Mouse (Mus musculus) stomach, embryonic 15.5 days (tissue): Measurements from ENCODE around the gene Ccn6. TPM values are rescaled to one million over a fixed set of nuclear protein-coding genes. Genes with fewer than 3 reads are reported as not detected.

Experiments used
- ATAC-seq: fragments of 200-750 bp; cut with Nextera tagmentation; 2 replicates; pipeline ENCODE4 v1.8.0; 2017; ENCODE audit warnings: low read depth, moderate number of reproducible peaks, moderate TSS enrichment; ENCODE audit not compliant: insufficient read depth, low FRiP score
- H3K27ac ChIP-seq: fragments of 300-500 bp; sonication (generic); 2 replicates; pipeline ENCODE4 v1.5.1; 2015; ENCODE audit warnings: mild to moderate bottlenecking, inconsistent platforms
- H3K27me3 ChIP-seq: fragments of 300-500 bp; sonication (generic); replicated peaks from 2 replicates; pipeline ENCODE4 v1.6.1; 2015; ENCODE audit warnings: inconsistent platforms
- H3K36me3 ChIP-seq: fragments of 300-500 bp; sonication (generic); 2 replicates; pipeline ENCODE4 v1.6.1; 2015; ENCODE audit warnings: inconsistent platforms
- H3K4me1 ChIP-seq: fragments of 300-500 bp; sonication (generic); 2 replicates; pipeline ENCODE4 v1.6.1; 2015; ENCODE audit warnings: inconsistent platforms
- H3K4me2 ChIP-seq: fragments of 300-500 bp; sonication (generic); 2 replicates; pipeline ENCODE4 v1.6.1; 2015; ENCODE audit warnings: mild to moderate bottlenecking, inconsistent platforms
- H3K4me3 ChIP-seq: fragments of 300-500 bp; sonication (generic); replicated peaks from 2 replicates; pipeline ENCODE4 v1.5.1; 2015; ENCODE audit warnings: inconsistent platforms
- H3K9ac ChIP-seq: fragments of 300-500 bp; sonication (generic); 2 replicates; pipeline ENCODE4 v1.6.1; 2015; ENCODE audit warnings: inconsistent platforms
- H3K9me3 ChIP-seq: fragments of 300-500 bp; sonication (generic); 2 replicates; pipeline ENCODE4 v1.6.1; 2016; ENCODE audit warnings: inconsistent platforms
- WGBS: fragments of 180-500 bp; shearing (Covaris S2); methylation state at CpG from one replicate; pipeline ENCODE4 v1.1.7; 2015; 5-methylcytosine and 5-hydroxymethylcytosine counted together
- polyA plus RNA-seq: library from polyadenylated mRNA; unstranded; fragments of >200 nt; fragmentation: Nextera tagmentation; extraction: Ambion mirVana; gene quantifications from 2 replicates; pipeline ENCODE4 v1.2.1, GENCODE M21; 2015

The Ccn6 gene
- polyA plus RNA-seq, 1 experiment from 2014 or later = 0.33 TPM

- no peaks in the 10 kb centered on the region for H3K27me3 ChIP-seq
- no peak for ATAC-seq
Measured at GRCm38 (mm10) chr10:39157321-39157720, 6.3 kb downstream of the Ccn6 start.

GRCm38 (mm10) chr10:39156719-39157118 is 6.9 kb downstream of the Ccn6 start:
- H3K4me2 ChIP-seq = no peak overlapping the region
- no peak for ATAC-seq
- no peak overlapping the region for H3K27ac ChIP-seq
- no peak overlapping the region for H3K9ac ChIP-seq
- H3K27me3 ChIP-seq = no peaks in the 10 kb centered on the region
- WGBS = 80% methylated on average over 5 of the region's 5 CpGs
- no peaks in the 10 kb centered on the region for H3K4me1 ChIP-seq
- no peaks in the 10 kb centered on the region for H3K9me3 ChIP-seq
- H3K36me3 ChIP-seq = no peaks in the 10 kb centered on the region
- H3K4me3 ChIP-seq = no peak overlapping the region

More at GRCm38 (mm10) chr10:39157321-39157720, 6.3 kb downstream of the Ccn6 start:
- Histone ChIP-seq H3K4me2 (no peak overlapping the region), H3K9me3 (no peaks in the 10 kb centered on the region), H3K27ac (no peak overlapping the region), H3K36me3 (no peaks in the 10 kb centered on the region), H3K4me1 (no peaks in the 10 kb centered on the region), H3K4me3 (no peak overlapping the region), H3K9ac (no peak overlapping the region)
- 97% methylated on average over 1 of the region's 1 CpGs for WGBS

GRCm38 (mm10) chr10:39142216-39142615 is 21.4 kb downstream of the Ccn6 start:
- H3K36me3 ChIP-seq = 0 out of 2 replicates have a peak, but pooled peaks cover 10% of the 10 kb centered on the region
- no peaks in the 10 kb centered on the region for H3K9me3 ChIP-seq
- H3K27me3 ChIP-seq = no peaks in the 10 kb centered on the region
- no peak overlapping the region for H3K4me2 ChIP-seq
- no peaks in the 10 kb centered on the region for H3K4me1 ChIP-seq
- ATAC-seq = no peak
- no peak overlapping the region for H3K4me3 ChIP-seq
- H3K9ac ChIP-seq = no peak overlapping the region
- 87% methylated on average over 12 of the region's 12 CpGs for WGBS
- H3K27ac ChIP-seq = no peak overlapping the region

- Histone ChIP-seq H3K27me3 (no peaks in the 10 kb centered on the region), H3K36me3 (0 out of 2 replicates have a peak, but pooled peaks cover 14% of the 10 kb centered on the region), H3K27ac (no peak overlapping the region), H3K4me2 (no peak overlapping the region), H3K9me3 (no peaks in the 10 kb centered on the region), H3K4me3 (no peak overlapping the region), H3K4me1 (no peaks in the 10 kb centered on the region), H3K9ac (no peak overlapping the region)
- WGBS = 93% methylated on average over 2 of the region's 2 CpGs
- no peak for ATAC-seq
Measured at GRCm38 (mm10) chr10:39141401-39141800, 22.2 kb downstream of the Ccn6 start.

- 0 out of 2 replicates have a peak, but pooled peaks cover 14% of the 10 kb centered on the region for H3K36me3 ChIP-seq
- no peak overlapping the region for H3K4me2 ChIP-seq
- WGBS = 65% methylated on average over 14 of the region's 14 CpGs
- no peaks in the 10 kb centered on the region for H3K9me3 ChIP-seq
- H3K27ac ChIP-seq = no peak overlapping the region
- H3K4me1 ChIP-seq = no peaks in the 10 kb centered on the region
- ATAC-seq = no peak
- H3K27me3 ChIP-seq = no peaks in the 10 kb centered on the region
- H3K9ac ChIP-seq = no peak overlapping the region
- no peak overlapping the region for H3K4me3 ChIP-seq
Measured at GRCm38 (mm10) chr10:39140843-39141242, 22.8 kb downstream of the Ccn6 start.

GRCm38 (mm10) chr10:39138761-39139160 is 24.8 kb downstream of the Ccn6 start:
- 84% methylated on average over 6 of the region's 6 CpGs for WGBS

GRCm38 (mm10) chr10:39137766-39138165 is 25.8 kb downstream of the Ccn6 start:
- Histone ChIP-seq H3K36me3 (0 out of 2 replicates have a peak, but pooled peaks cover 14% of the 10 kb centered on the region), H3K4me2 (no peak overlapping the region), H3K9ac (no peak overlapping the region), H3K27me3 (no peaks in the 10 kb centered on the region), H3K4me1 (no peaks in the 10 kb centered on the region; the same call in 1 of the 2 replicates), H3K9me3 (no peaks in the 10 kb centered on the region), H3K27ac (no peak overlapping the region), H3K4me3 (no peak overlapping the region)
- WGBS = 83% methylated on average over 3 of the region's 3 CpGs
- no peak for ATAC-seq

More at GRCm38 (mm10) chr10:39138761-39139160, 24.8 kb downstream of the Ccn6 start:
- no peak overlapping the region for H3K27ac ChIP-seq
- 0 out of 2 replicates have a peak, but pooled peaks cover 14% of the 10 kb centered on the region for H3K36me3 ChIP-seq
- no peak overlapping the region for H3K4me2 ChIP-seq
- no peaks in the 10 kb centered on the region; the same call in 1 of the 2 replicates for H3K4me1 ChIP-seq
- H3K9ac ChIP-seq = no peak overlapping the region
- no peaks in the 10 kb centered on the region for H3K27me3 ChIP-seq
- no peak overlapping the region for H3K4me3 ChIP-seq
- ATAC-seq = no peak
- H3K9me3 ChIP-seq = no peaks in the 10 kb centered on the region

DNA sequence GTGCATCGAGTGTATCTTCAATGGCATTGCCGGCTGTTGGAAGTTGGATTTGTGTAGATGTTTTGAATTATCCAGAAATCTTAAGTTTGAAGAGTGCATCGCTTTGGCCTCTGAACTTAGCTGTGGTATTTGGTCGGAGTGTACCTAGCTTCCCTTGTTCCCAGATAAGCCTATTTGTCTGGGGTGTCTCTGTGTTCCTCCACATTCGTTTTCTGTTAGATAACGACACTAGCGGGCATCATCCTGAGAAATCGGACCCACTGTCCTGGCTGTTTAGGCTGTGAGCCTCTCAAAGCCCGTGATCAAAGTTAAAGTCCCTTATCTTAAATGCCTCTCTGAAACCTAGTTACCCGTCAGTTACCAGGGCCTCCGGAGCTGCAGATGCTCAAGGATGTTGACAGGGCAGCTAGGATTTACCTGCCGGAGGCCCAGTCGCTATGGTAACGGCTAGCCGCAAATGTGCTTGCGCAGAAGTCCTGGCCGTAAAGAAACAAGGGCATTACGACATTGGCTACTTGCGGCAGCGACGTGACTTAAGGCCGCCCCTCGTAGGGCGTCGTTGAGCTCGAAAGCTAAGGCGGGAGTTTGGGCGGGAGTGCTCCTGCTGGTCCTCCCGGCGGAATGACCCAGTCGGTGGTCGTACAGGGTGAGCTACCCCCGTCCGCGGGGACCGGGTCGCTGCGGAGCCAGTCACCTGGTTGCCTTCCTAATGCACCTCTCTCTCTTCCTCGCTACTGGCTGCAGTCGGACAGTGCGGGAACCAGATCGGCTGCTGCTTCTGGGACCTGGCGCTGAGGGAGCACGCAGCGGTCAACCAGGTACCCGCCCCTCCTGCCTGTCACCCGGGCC is 29.9 kb downstream of the Ccn6 start, which contains the start of the genes Fam229b and Tube1:
TSS of gene Fam229b (minus strand) at position 453 of the 849 bp plus-strand sequence.
TSS of gene Tube1 (plus strand) at position 515 of the 849 bp plus-strand sequence.
- Histone ChIP-seq H3K4me1 (no peaks in the 10 kb centered on the region; the same call in 1 of the 2 replicates), H3K9me3 (no peaks in the 10 kb centered on the region), H3K27ac (0 out of 2 replicates have a peak within 1 kb of the TSS, but pooled peaks have one; percentile 16), H3K27me3 (no peaks in the 10 kb centered on the region), H3K4me2 (peak within 1 kb of the TSS; percentile 88), H3K9ac (peak within 1 kb of the TSS; percentile 66), H3K36me3 (0 out of 2 replicates have a peak, but pooled peaks cover 5% of the 10 kb centered on the region), H3K4me3 (peak within 1 kb of the TSS; percentile 76)
- 4% methylated on average over 47 of the region's 47 CpGs for WGBS
- peak; percentile 90 for ATAC-seq

DNA sequence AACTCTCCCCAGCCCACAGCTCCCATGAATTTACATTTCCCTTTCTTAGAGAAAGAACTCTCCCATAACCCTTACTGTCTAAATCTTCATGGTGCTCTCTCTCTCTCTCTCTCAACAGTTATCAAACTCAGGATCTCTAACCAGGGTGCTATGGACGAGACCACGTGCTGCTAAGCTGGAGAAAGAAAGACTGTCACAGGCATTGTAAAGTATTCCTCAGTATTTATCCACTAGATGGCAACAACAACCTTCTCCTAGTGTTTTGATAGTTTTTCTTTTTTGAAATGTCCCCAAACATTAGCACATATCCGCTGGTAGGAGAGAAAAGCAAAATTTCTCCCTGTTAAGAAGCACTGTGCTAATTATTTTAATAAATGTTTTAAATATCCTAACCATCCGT is 42.2 kb downstream of the Ccn6 start:
- H3K36me3 ChIP-seq = no peaks in the 10 kb centered on the region
- no peak overlapping the region for H3K9ac ChIP-seq
- no peak for ATAC-seq
- H3K27me3 ChIP-seq = no peaks in the 10 kb centered on the region
- no peaks in the 10 kb centered on the region for H3K4me1 ChIP-seq
- H3K4me2 ChIP-seq = no peak overlapping the region
- no peak overlapping the region for H3K4me3 ChIP-seq
- no peaks in the 10 kb centered on the region for H3K9me3 ChIP-seq
- no peak overlapping the region for H3K27ac ChIP-seq
- 38% methylated on average over 4 of the region's 4 CpGs for WGBS

DNA sequence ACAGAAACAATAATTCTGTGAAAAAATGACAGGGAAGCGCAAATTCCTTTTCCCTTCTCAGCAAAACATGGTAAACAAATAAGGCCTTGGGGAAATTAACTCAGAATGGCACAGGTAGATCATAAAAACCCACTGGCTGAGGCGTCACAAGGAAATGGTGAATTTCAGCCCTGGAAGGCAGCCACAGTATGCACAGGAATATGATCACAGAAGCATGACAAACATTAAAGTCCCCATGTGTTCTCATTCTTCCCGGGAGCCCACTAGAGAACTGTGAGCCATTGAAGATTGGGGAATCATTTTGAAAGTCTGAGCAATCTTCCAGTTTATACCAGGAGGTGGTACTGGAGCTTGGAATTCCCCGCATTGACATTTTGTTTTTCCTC is 54.1 kb downstream of the Ccn6 start:
- ATAC-seq = no peak
- WGBS = 57% methylated on average over 4 of the region's 4 CpGs
- no peaks in the 10 kb centered on the region for H3K27me3 ChIP-seq
- H3K4me3 ChIP-seq = no peak overlapping the region
- H3K4me1 ChIP-seq = no peaks in the 10 kb centered on the region
- no peak overlapping the region for H3K27ac ChIP-seq
- H3K4me2 ChIP-seq = no peak overlapping the region
- H3K9me3 ChIP-seq = no peaks in the 10 kb centered on the region
- no peak overlapping the region for H3K9ac ChIP-seq
- peaks cover 10% of the 10 kb centered on the region; the same call in 1 of the 2 replicates for H3K36me3 ChIP-seq

DNA sequence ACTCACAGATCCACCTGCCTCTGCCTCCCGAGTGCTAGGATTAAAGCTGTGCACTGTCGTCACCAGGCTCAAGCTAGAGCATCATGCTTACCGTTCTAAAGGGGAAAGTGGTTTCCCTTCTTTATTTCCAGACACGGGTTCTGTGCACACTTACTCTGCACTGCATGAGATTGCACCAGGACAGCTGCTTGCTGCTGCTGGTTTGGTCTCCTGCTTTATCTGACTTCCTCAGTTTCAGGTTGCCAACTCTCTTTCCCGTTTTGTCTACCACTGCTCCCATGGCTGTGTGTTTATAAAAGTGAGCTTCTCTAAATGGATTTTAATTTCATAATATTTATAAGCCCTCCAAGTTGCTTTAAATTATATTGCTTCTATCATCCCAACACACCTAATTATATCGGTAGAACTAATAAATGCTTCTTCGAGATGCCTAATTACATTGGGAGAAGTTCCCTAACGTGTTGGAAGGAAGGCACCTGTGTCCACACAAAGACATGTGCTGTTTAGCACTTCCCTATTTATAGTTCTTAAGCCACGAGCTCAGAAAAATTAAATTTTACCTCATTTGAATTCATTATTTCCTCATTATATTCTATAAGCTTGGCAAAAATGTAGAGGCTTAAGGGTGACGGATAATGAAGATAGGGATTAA is 54.6 kb downstream of the Ccn6 start:
- Histone ChIP-seq H3K9ac (no peak overlapping the region), H3K4me3 (no peak overlapping the region), H3K36me3 (peaks cover 10% of the 10 kb centered on the region; the same call in 1 of the 2 replicates), H3K27me3 (no peaks in the 10 kb centered on the region), H3K9me3 (no peaks in the 10 kb centered on the region), H3K4me2 (no peak overlapping the region), H3K4me1 (no peaks in the 10 kb centered on the region), H3K27ac (no peak overlapping the region)
- no peak for ATAC-seq
- WGBS = 51% methylated on average over 10 of the region's 10 CpGs

DNA sequence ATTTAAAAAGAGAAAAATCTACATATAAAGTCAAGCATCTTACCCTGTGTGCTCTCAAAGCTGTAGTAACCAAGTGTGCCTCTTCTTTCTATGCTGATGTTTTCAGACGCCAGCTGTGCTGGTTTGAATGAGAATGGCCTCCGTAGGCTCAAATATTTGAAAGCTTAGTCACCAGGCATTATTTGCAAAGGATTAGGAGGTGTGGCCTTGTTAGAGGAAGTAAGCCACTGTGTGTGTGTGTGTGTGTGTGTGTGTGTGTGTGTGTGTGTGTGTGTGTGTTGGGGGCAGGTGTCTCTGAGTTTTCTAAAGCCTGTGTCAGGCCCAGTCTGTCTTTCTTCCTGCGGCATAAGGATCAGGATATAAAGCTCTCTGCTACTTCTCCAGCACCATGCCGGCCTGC is 56.7 kb downstream of the Ccn6 start:
- Histone ChIP-seq H3K4me1 (no peaks in the 10 kb centered on the region), H3K4me3 (no peak overlapping the region), H3K9ac (no peak overlapping the region), H3K4me2 (no peak overlapping the region), H3K27ac (no peak overlapping the region), H3K9me3 (no peaks in the 10 kb centered on the region), H3K27me3 (no peaks in the 10 kb centered on the region), H3K36me3 (peaks cover 10% of the 10 kb centered on the region; the same call in 1 of the 2 replicates)
- ATAC-seq = no peak
- WGBS = 49% methylated on average over 4 of the region's 4 CpGs
